Mouse (Mus musculus): ENCODE measurements around the gene Olfr1176.

The Olfr1176 gene

DNA sequence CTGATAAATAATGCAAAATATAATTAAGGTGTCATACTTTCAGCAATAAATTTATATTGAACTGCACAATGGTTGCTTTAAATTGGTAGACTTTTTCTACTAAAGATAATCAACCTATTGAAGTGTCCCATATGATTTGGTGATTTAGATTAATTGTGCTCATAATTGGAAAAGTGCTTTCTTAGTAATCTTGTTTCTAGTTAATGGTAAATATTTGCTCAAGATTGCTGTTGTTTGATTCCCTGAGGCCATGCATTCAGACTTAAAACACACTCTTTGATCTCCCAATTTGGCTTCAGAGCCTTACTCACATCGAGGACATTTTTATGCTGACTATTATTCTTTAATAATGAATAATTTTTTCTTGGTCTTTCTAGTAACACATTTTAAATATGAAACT lies at the start of gene Olfr1176:
Olfr1176 (plus strand) TSS at position 301 of the 400 bp plus-strand sequence.
- DNase-seq (ENCODE audit: low read depth, low spot score), result no peak

DNA sequence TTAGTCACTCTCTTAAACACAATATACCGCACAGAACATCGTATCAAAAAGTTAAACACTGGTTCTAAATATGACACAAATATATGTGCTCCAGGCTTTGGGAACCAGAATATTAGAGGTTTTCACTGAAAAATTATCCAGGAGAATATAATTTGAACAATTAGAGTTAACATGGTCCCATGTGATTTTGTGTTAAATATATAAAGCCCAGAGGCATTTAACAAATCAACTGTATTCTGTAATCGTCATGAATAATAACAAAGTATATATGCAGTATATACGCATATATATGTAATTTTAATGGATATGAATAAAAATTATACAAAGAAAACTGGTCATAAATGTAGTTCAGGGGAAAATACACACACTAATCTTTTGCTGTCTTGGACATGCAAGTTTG lies 21.5 kb upstream of the Olfr1176 start, which contains the start of gene Olfr1174-ps:
Olfr1174-ps (minus strand) TSS at position 101 of the 400 bp plus-strand sequence.
- DNase-seq (ENCODE audit: low read depth, low spot score), result no peak

DNA sequence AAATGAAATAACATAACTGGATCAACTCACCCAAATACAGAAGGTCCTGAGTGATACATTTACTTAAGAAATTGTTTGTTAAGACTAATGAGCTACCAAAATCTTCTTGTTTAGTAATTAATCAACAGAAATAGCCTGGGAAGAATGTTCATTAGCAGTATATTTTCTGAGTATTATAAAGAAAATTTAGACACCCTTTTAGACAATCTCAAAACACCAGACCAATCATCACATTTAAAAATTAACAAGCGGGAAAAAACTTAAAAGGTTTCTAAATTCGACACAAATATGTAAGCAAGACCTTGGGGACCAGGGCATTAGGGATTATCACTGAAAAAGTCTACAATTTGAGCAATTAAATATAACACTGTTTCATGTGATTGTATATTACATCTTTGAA lies 9.4 kb upstream of the Olfr1176 start, which contains the start of gene Olfr1175-ps:
Olfr1175-ps (minus strand) TSS at position 101 of the 400 bp plus-strand sequence.
- DNase-seq (ENCODE audit: low read depth, low spot score), result no peak

DNA sequence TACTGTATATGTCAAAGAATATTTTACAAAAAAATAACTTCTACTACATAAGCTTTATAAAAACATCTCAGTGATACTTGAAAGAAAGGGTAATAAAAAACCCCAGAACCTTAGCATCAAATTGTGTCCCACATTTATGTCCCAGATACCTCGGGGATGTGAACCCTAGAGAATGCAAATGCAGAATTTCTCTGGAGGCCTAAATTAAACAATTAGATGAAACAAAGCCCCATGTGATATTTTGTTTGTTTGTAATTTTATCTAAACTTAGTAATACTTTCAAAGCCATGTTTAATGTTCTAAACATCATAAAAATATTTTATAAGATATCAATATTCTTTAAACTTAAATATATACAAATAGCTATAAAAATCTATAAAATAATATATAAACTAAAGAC lies 9.9 kb downstream of the Olfr1176 start, which contains the start of gene Olfr1177-ps:
Olfr1177-ps (minus strand) TSS at position 101 of the 400 bp plus-strand sequence.
- DNase-seq (ENCODE audit: low read depth, low spot score), result no peak

DNA sequence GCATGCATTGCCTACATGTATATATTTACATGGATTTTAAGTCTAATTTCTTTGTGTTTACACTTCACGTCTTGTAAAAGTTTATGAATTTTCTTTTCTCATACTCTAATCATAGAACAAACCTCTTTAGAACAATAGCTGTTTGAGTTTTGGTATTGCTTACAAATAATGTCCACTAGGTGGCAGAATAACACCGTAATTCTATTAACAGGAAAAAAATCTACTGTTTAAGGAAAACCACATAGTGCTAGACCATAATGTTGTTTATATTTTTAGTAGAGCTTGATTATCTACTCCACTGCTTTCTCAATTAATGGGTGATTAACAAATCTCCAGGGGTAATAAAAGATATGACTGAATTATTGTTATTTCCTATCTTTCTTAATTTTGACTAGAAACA lies 19.8 kb downstream of the Olfr1176 start:
- DNase-seq (ENCODE audit: low read depth, low spot score), result peak; percentile 4

DNA sequence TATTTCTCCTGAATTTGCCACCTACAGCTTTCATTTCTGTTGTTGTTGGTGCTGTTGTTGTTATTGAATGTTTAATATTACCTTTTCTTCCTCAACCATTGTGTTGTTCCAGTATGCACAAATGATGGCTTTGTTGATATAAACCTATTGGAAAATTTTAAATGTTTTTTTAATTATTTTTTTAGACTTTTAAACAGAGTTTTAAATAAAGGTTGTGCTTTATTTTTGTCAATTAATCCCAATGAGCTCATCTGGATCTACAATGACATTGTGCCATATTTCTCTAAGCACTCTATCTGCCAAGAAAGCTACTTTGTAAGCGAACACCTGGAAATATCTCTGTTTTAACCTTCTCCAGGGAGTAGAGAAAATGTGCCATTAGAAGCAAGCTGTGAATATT lies 50.2 kb downstream of the Olfr1176 start, which contains the start of gene Olfr1178:
Olfr1178 (plus strand) TSS at position 301 of the 400 bp plus-strand sequence.
- no peak for DNase-seq (ENCODE audit: low read depth, low spot score)
